Mouse (Mus musculus): ENCODE measurements around the gene Gm4131.
"Not testable (repeated sequence)": the region's sequence is repeated elsewhere in the genome, so short reads cannot be mapped to it uniquely, and the experiment has no call there.

Gene Gm4131

GRCm38 (mm10) chr14:62566821-62567220 lies at the start of gene Gm4131:
TSS of gene Gm4131 (minus strand) at chr14:62566921.
- not testable (repeated sequence) for H3K36me3 ChIP-seq (ENCODE audit: insufficient read depth, low read length); H3K4me1 ChIP-seq (replicated peaks; ENCODE audit: low read depth, low read length); H3K9me3 ChIP-seq (ENCODE audit: low read length); H3K27me3 ChIP-seq (ENCODE audit: insufficient read depth, low read length); H3K4me3 ChIP-seq (replicated peaks; ENCODE audit: low read length)

GRCm38 (mm10) chr14:62609904-62610303 lies 43.2 kb upstream of the Gm4131 start:
- H3K27me3 ChIP-seq (ENCODE audit: insufficient read depth, low read length), result no peaks in the 10 kb centered on the region
- no peaks in the 10 kb centered on the region for H3K9me3 ChIP-seq (ENCODE audit: low read length)

GRCm38 (mm10) chr14:62607791-62608196 lies 41.1 kb upstream of the Gm4131 start:
- Histone ChIP-seq H3K9me3 (ENCODE audit: low read length) (no peaks in the 10 kb centered on the region), H3K27me3 (ENCODE audit: insufficient read depth, low read length) (no peaks in the 10 kb centered on the region), H3K36me3 (ENCODE audit: insufficient read depth, low read length) (no peaks in the 10 kb centered on the region), H3K4me1 (replicated peaks; ENCODE audit: low read depth, low read length) (no peaks in the 10 kb centered on the region), H3K4me3 (replicated peaks; ENCODE audit: low read length) (no peak overlapping the region)
- TF ChIP-seq NANOG (IDR thresholded peaks at IDR 0.05; ENCODE audit: borderline replicate concordance, low read length), result no peak
- no peak for TF ChIP-seq POU5F1 (IDR thresholded peaks at IDR 0.05; ENCODE audit: borderline replicate concordance, low read length)
- no peak for TF ChIP-seq CTCF (conservative IDR thresholded peaks at IDR 0.05; ENCODE audit: low read length)

More at GRCm38 (mm10) chr14:62609904-62610303, 43.2 kb upstream of the Gm4131 start:
- Histone ChIP-seq H3K4me1 (replicated peaks; ENCODE audit: low read depth, low read length) (no peaks in the 10 kb centered on the region), H3K4me3 (replicated peaks; ENCODE audit: low read length) (no peak overlapping the region), H3K36me3 (ENCODE audit: insufficient read depth, low read length) (no peaks in the 10 kb centered on the region)
- TF ChIP-seq CTCF (conservative IDR thresholded peaks at IDR 0.05; ENCODE audit: low read length), result no peak
- no peak for TF ChIP-seq POU5F1 (IDR thresholded peaks at IDR 0.05; ENCODE audit: borderline replicate concordance, low read length)
- TF ChIP-seq NANOG (IDR thresholded peaks at IDR 0.05; ENCODE audit: borderline replicate concordance, low read length), result no peak

GRCm38 (mm10) chr14:62602869-62603268 lies 36.1 kb upstream of the Gm4131 start:
- H3K36me3 ChIP-seq (ENCODE audit: insufficient read depth, low read length), result no peaks in the 10 kb centered on the region
- H3K9me3 ChIP-seq (ENCODE audit: low read length), result no peaks in the 10 kb centered on the region
- no peaks in the 10 kb centered on the region for H3K27me3 ChIP-seq (ENCODE audit: insufficient read depth, low read length)
- H3K4me3 ChIP-seq (replicated peaks; ENCODE audit: low read length), result no peak overlapping the region
- H3K4me1 ChIP-seq (replicated peaks; ENCODE audit: low read depth, low read length), result no peaks in the 10 kb centered on the region
- TF ChIP-seq CTCF (conservative IDR thresholded peaks at IDR 0.05; ENCODE audit: low read length), result no peak
- TF ChIP-seq NANOG (IDR thresholded peaks at IDR 0.05; ENCODE audit: borderline replicate concordance, low read length), result no peak
- TF ChIP-seq POU5F1 (IDR thresholded peaks at IDR 0.05; ENCODE audit: borderline replicate concordance, low read length), result no peak

- TF ChIP-seq POU5F1 (IDR thresholded peaks at IDR 0.05; ENCODE audit: borderline replicate concordance, low read length), result no peak
- TF ChIP-seq NANOG (IDR thresholded peaks at IDR 0.05; ENCODE audit: borderline replicate concordance, low read length), result no peak
- no peak for TF ChIP-seq CTCF (conservative IDR thresholded peaks at IDR 0.05; ENCODE audit: low read length)
- no peaks in the 10 kb centered on the region for H3K9me3 ChIP-seq (ENCODE audit: low read length)
- H3K27me3 ChIP-seq (ENCODE audit: insufficient read depth, low read length), result no peaks in the 10 kb centered on the region
- H3K4me1 ChIP-seq (replicated peaks; ENCODE audit: low read depth, low read length), result no peaks in the 10 kb centered on the region
- H3K4me3 ChIP-seq (replicated peaks; ENCODE audit: low read length), result no peak overlapping the region
- no peaks in the 10 kb centered on the region for H3K36me3 ChIP-seq (ENCODE audit: insufficient read depth, low read length)
Measured at GRCm38 (mm10) chr14:62602271-62602670, 35.5 kb upstream of the Gm4131 start.

GRCm38 (mm10) chr14:62600109-62600522 lies 33.4 kb upstream of the Gm4131 start:
- no peaks in the 10 kb centered on the region for H3K4me1 ChIP-seq (replicated peaks; ENCODE audit: low read depth, low read length)
- no peaks in the 10 kb centered on the region for H3K27me3 ChIP-seq (ENCODE audit: insufficient read depth, low read length)
- H3K9me3 ChIP-seq (ENCODE audit: low read length), result no peaks in the 10 kb centered on the region
- H3K36me3 ChIP-seq (ENCODE audit: insufficient read depth, low read length), result no peaks in the 10 kb centered on the region
- no peak overlapping the region for H3K4me3 ChIP-seq (replicated peaks; ENCODE audit: low read length)
- TF ChIP-seq POU5F1 (IDR thresholded peaks at IDR 0.05; ENCODE audit: borderline replicate concordance, low read length) (no peak), NANOG (IDR thresholded peaks at IDR 0.05; ENCODE audit: borderline replicate concordance, low read length) (no peak), CTCF (conservative IDR thresholded peaks at IDR 0.05; ENCODE audit: low read length) (no peak)

- Histone ChIP-seq H3K4me1 (replicated peaks; ENCODE audit: low read depth, low read length) (peaks cover 27% of the 10 kb centered on the region), H3K36me3 (ENCODE audit: insufficient read depth, low read length) (no peaks in the 10 kb centered on the region), H3K9me3 (ENCODE audit: low read length) (no peaks in the 10 kb centered on the region), H3K4me3 (replicated peaks; ENCODE audit: low read length) (no peak overlapping the region), H3K27me3 (ENCODE audit: insufficient read depth, low read length) (peaks cover 35% of the 10 kb centered on the region)
- TF ChIP-seq POU5F1 (IDR thresholded peaks at IDR 0.05; ENCODE audit: borderline replicate concordance, low read length), result no peak
- no peak for TF ChIP-seq CTCF (conservative IDR thresholded peaks at IDR 0.05; ENCODE audit: low read length)
- TF ChIP-seq NANOG (IDR thresholded peaks at IDR 0.05; ENCODE audit: borderline replicate concordance, low read length), result no peak
Measured at GRCm38 (mm10) chr14:62585338-62585737, 18.6 kb upstream of the Gm4131 start.

GRCm38 (mm10) chr14:62584637-62585036 lies 17.9 kb upstream of the Gm4131 start:
- TF ChIP-seq CTCF (conservative IDR thresholded peaks at IDR 0.05; ENCODE audit: low read length) (no peak), POU5F1 (IDR thresholded peaks at IDR 0.05; ENCODE audit: borderline replicate concordance, low read length) (no peak), NANOG (IDR thresholded peaks at IDR 0.05; ENCODE audit: borderline replicate concordance, low read length) (no peak)
- H3K9me3 ChIP-seq (ENCODE audit: low read length), result no peaks in the 10 kb centered on the region
- H3K27me3 ChIP-seq (ENCODE audit: insufficient read depth, low read length), result peaks cover 40% of the 10 kb centered on the region
- no peaks in the 10 kb centered on the region for H3K36me3 ChIP-seq (ENCODE audit: insufficient read depth, low read length)
- H3K4me3 ChIP-seq (replicated peaks; ENCODE audit: low read length), result no peak overlapping the region
- H3K4me1 ChIP-seq (replicated peaks; ENCODE audit: low read depth, low read length), result peaks cover 30% of the 10 kb centered on the region

- peaks cover 20% of the 10 kb centered on the region for H3K4me1 ChIP-seq (replicated peaks; ENCODE audit: low read depth, low read length)
- peaks cover 22% of the 10 kb centered on the region for H3K27me3 ChIP-seq (ENCODE audit: insufficient read depth, low read length)
- H3K36me3 ChIP-seq (ENCODE audit: insufficient read depth, low read length), result no peaks in the 10 kb centered on the region
- H3K9me3 ChIP-seq (ENCODE audit: low read length), result no peaks in the 10 kb centered on the region
- TF ChIP-seq CTCF (conservative IDR thresholded peaks at IDR 0.05; ENCODE audit: low read length), result no peak
- TF ChIP-seq POU5F1 (IDR thresholded peaks at IDR 0.05; ENCODE audit: borderline replicate concordance, low read length), result no peak
- TF ChIP-seq NANOG (IDR thresholded peaks at IDR 0.05; ENCODE audit: borderline replicate concordance, low read length), result no peak
- no peak overlapping the region for H3K4me3 ChIP-seq (replicated peaks; ENCODE audit: low read length)
Measured at GRCm38 (mm10) chr14:62581768-62582167, 15.0 kb upstream of the Gm4131 start.

All from E14TG2a.4 (cell line).